Mouse (Mus musculus) effector memory CD4-positive, alpha-beta T cell, adult 7 months (primary cell): ENCODE measurements around the gene Kif3c. TPM values are rescaled to one million over a fixed set of nuclear protein-coding genes. Genes with fewer than 3 reads are reported as not detected.

Experiments
- polyA plus RNA-seq: library from polyadenylated mRNA; unstranded; fragments of 100-300 nt; shearing (Covaris generic); gene quantifications from one replicate; pipeline ENCODE4 v1.2.1, GENCODE M21; 2017

Gene Kif3c
- 6.5 TPM for polyA plus RNA-seq

DNA sequence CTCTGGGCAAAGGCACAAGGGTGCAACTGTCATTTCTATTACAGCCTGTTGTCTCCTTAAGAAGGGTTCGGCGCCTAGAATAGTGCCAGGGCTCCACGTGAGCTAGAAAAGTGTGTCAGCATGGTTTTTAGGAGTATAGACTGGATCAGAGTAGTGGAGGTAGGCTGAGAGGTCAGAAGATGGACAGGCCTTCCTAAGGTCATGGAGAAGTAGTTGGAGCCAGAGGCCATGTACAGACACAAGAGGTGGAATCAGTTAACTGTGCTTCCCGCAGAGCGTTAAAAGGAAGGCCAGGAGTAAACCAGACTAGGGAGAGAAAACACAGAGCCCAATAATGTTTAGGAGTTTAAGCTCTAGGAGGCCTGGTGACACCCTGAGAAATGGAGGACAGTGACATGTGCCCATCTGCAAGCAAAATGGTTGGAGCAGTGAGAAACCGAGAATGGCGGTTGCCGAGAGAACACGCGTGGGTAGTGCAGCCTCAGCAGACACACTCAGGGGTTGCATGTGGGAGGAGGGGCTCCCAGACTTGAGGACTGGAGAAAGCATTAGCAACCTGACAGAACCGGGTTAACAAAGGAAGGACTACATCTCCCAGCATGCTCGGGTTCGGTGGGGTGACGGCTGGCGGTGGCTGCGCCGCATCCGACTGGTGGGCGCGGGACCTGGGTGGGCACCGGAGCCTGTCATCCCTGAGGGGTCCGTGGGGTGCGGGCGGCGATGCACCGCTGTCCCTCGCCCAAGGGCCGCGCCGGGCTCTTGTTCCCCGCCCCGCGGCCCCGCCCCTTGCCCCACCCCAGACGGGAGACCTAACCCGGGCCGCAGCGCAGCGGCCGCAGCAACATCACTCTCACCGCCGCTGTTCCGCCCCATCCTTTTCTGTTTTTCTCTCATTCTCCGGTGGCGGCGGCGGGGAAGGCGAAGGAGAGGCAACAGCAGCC lies at the start of gene Kif3c:
Gene Kif3c (plus strand): TSS at position 625 of the 941 bp plus-strand sequence.

DNA sequence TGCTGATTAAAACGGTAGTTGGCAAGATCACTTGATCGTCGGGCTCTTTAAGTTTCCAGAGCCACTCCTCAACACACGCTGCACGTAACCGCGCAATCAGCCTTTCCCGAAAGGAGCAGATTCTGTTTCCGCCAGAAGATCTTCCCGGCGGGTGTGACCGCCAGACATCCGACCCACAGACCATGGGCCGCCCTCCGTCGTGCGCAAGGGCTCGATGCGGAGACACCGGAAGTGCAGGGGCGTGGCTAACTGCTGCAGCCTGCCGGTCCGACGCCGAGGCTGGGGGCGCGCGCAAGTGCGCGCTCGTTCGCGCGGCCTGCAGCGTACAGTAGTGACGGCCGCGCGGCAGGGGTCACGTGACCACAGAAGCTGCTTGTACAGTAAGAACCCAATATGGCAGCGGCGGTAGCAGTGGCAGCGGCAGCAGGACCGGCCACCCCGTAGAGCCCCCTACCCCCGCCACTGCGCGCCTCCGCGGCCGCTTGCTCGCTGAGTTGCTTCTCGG lies 61.6 kb downstream of the Kif3c start, which contains the start of gene Asxl2:
Gene Asxl2 (plus strand): TSS at position 328 of the 505 bp plus-strand sequence.

Other genes with a start within 250 kb of the Kif3c start
- gene Rab10, start 55.2 kb upstream of the Kif3c start, polyA plus RNA-seq, result 169 TPM
- 55.7 TPM for gene Asxl2, start 61.7 kb downstream of the Kif3c start, polyA plus RNA-seq
- 61.8 TPM for gene Dtnb, start 207.2 kb downstream of the Kif3c start, polyA plus RNA-seq